Mouse (Mus musculus): ENCODE results near the gene Setd3. TPM values are rescaled to one million over a fixed set of nuclear protein-coding genes. Genes with fewer than 3 reads are reported as not detected.

The Setd3 gene
- polyA plus RNA-seq, 1 experiment from 2014 or later = 83.3 TPM

- H3K4me3 ChIP-seq (ENCODE audit: low read depth, low read length) = no peak overlapping the region
- ATAC-seq (ENCODE audit: low FRiP score) (no peak), DNase-seq (ENCODE audit: low spot score, missing footprints) (no peak)
- 92% methylated on average over 5 of the region's 5 CpGs for WGBS
- no peaks in the 10 kb centered on the region for H3K4me1 ChIP-seq (ENCODE audit: control insufficient read depth, insufficient read depth, low read length)
- no peaks in the 10 kb centered on the region for H3K36me3 ChIP-seq (ENCODE audit: control insufficient read depth, insufficient read depth, low read length)
- H3K9me3 ChIP-seq (ENCODE audit: control insufficient read depth, low read length) = no peaks in the 10 kb centered on the region
- no peak overlapping the region for H3K9ac ChIP-seq (ENCODE audit: low read length)
- no peaks in the 10 kb centered on the region for H3K27me3 ChIP-seq (ENCODE audit: control insufficient read depth, insufficient read depth, low read length)
- H3K4me2 ChIP-seq = no peak overlapping the region
- no peak overlapping the region for H3K27ac ChIP-seq (ENCODE audit: low read depth, low read length)
These were observed 35.3 kb downstream of the Setd3 start for GRCm38 (mm10) chr12:108143624-108144498.

- Histone ChIP-seq H3K9ac (ENCODE audit: low read length) (no peak overlapping the region), H3K36me3 (ENCODE audit: control insufficient read depth, insufficient read depth, low read length) (peaks cover 2% of the 10 kb centered on the region; the same call in 1 of the 2 replicates), H3K4me1 (ENCODE audit: control insufficient read depth, insufficient read depth, low read length) (no peaks in the 10 kb centered on the region), H3K27ac (ENCODE audit: low read depth, low read length) (no peak overlapping the region), H3K9me3 (ENCODE audit: control insufficient read depth, low read length) (no peaks in the 10 kb centered on the region), H3K4me2 (no peak overlapping the region), H3K27me3 (ENCODE audit: control insufficient read depth, insufficient read depth, low read length) (no peaks in the 10 kb centered on the region), H3K4me3 (ENCODE audit: low read depth, low read length) (no peak overlapping the region)
- DNase-seq (ENCODE audit: low spot score, missing footprints) = no peak
- ATAC-seq (ENCODE audit: low FRiP score) = no peak
- 87% methylated on average over 6 of the region's 6 CpGs for WGBS
These were observed 43.4 kb downstream of the Setd3 start for GRCm38 (mm10) chr12:108135610-108136208.

- no peaks in the 10 kb centered on the region for H3K27me3 ChIP-seq (ENCODE audit: control insufficient read depth, insufficient read depth, low read length)
- no peaks in the 10 kb centered on the region for H3K4me1 ChIP-seq (ENCODE audit: control insufficient read depth, insufficient read depth, low read length)
- ATAC-seq (ENCODE audit: low FRiP score) (no peak), DNase-seq (ENCODE audit: low spot score, missing footprints) (no peak)
- 71% methylated on average over 2 of the region's 2 CpGs for WGBS
- H3K36me3 ChIP-seq (ENCODE audit: control insufficient read depth, insufficient read depth, low read length) = peaks cover 5% of the 10 kb centered on the region
- H3K9me3 ChIP-seq (ENCODE audit: control insufficient read depth, low read length) = no peaks in the 10 kb centered on the region
- H3K9ac ChIP-seq (ENCODE audit: low read length) = no peak overlapping the region
- no peak overlapping the region for H3K4me2 ChIP-seq
- no peak overlapping the region for H3K27ac ChIP-seq (ENCODE audit: low read depth, low read length)
- H3K4me3 ChIP-seq (ENCODE audit: low read depth, low read length) = no peak overlapping the region
These were observed 45.9 kb downstream of the Setd3 start for GRCm38 (mm10) chr12:108133181-108133580.

- H3K27me3 ChIP-seq (ENCODE audit: control insufficient read depth, insufficient read depth, low read length) = no peaks in the 10 kb centered on the region
- H3K4me2 ChIP-seq = no peak overlapping the region
- ATAC-seq (ENCODE audit: low FRiP score) (no peak), DNase-seq (ENCODE audit: low spot score, missing footprints) (no peak)
- no peaks in the 10 kb centered on the region for H3K4me1 ChIP-seq (ENCODE audit: control insufficient read depth, insufficient read depth, low read length)
- 91% methylated on average over 8 of the region's 8 CpGs for whole genome bisulfite sequencing
- H3K9ac ChIP-seq (ENCODE audit: low read length) = no peak overlapping the region
- H3K4me3 ChIP-seq (ENCODE audit: low read depth, low read length) = no peak overlapping the region
- H3K27ac ChIP-seq (ENCODE audit: low read depth, low read length) = no peak overlapping the region
- H3K9me3 ChIP-seq (ENCODE audit: control insufficient read depth, low read length) = no peaks in the 10 kb centered on the region
- H3K36me3 ChIP-seq (ENCODE audit: control insufficient read depth, insufficient read depth, low read length) = peaks cover 4% of the 10 kb centered on the region
These were observed 46.6 kb downstream of the Setd3 start for GRCm38 (mm10) chr12:108132450-108133070.

- H3K27me3 ChIP-seq (ENCODE audit: control insufficient read depth, insufficient read depth, low read length) = no peaks in the 10 kb centered on the region
- H3K4me2 ChIP-seq = no peak overlapping the region
- no peak overlapping the region for H3K9ac ChIP-seq (ENCODE audit: low read length)
- ATAC-seq (ENCODE audit: low FRiP score) (no peak), DNase-seq (ENCODE audit: low spot score, missing footprints) (peak; percentile 97)
- H3K4me3 ChIP-seq (ENCODE audit: low read depth, low read length) = no peak overlapping the region
- H3K9me3 ChIP-seq (ENCODE audit: control insufficient read depth, low read length) = no peaks in the 10 kb centered on the region
- no peak overlapping the region for H3K27ac ChIP-seq (ENCODE audit: low read depth, low read length)
- no peaks in the 10 kb centered on the region for H3K36me3 ChIP-seq (ENCODE audit: control insufficient read depth, insufficient read depth, low read length)
- peaks cover 8% of the 10 kb centered on the region; the same call in 1 of the 2 replicates for H3K4me1 ChIP-seq (ENCODE audit: control insufficient read depth, insufficient read depth, low read length)
- WGBS = 6% methylated on average over 2 of the region's 2 CpGs
These were observed 57.8 kb downstream of the Setd3 start for GRCm38 (mm10) chr12:108121288-108121687.

GRCm38 (mm10) chr12:108120434-108120833, 58.7 kb downstream of the Setd3 start:
- DNase-seq (ENCODE audit: low spot score, missing footprints) = no peak
- Histone ChIP-seq H3K27ac (ENCODE audit: low read depth, low read length) (no peak overlapping the region), H3K36me3 (ENCODE audit: control insufficient read depth, insufficient read depth, low read length) (no peaks in the 10 kb centered on the region), H3K4me1 (ENCODE audit: control insufficient read depth, insufficient read depth, low read length) (peaks cover 8% of the 10 kb centered on the region; the same call in 1 of the 2 replicates), H3K9me3 (ENCODE audit: control insufficient read depth, low read length) (no peaks in the 10 kb centered on the region), H3K4me3 (ENCODE audit: low read depth, low read length) (no peak overlapping the region), H3K27me3 (ENCODE audit: control insufficient read depth, insufficient read depth, low read length) (no peaks in the 10 kb centered on the region), H3K9ac (ENCODE audit: low read length) (no peak overlapping the region), H3K4me2 (no peak overlapping the region)
- no peak for ATAC-seq (ENCODE audit: low FRiP score)
- WGBS = 85% methylated on average over 6 of the region's 6 CpGs

- H3K27ac ChIP-seq (ENCODE audit: low read depth, low read length) = no peak overlapping the region
- H3K9ac ChIP-seq (ENCODE audit: low read length) = no peak overlapping the region
- no peaks in the 10 kb centered on the region for H3K36me3 ChIP-seq (ENCODE audit: control insufficient read depth, insufficient read depth, low read length)
- DNase-seq (ENCODE audit: low spot score, missing footprints) = no peak
- no peak overlapping the region for H3K4me3 ChIP-seq (ENCODE audit: low read depth, low read length)
- H3K4me1 ChIP-seq (ENCODE audit: control insufficient read depth, insufficient read depth, low read length) = peaks cover 8% of the 10 kb centered on the region; the same call in 1 of the 2 replicates
- H3K27me3 ChIP-seq (ENCODE audit: control insufficient read depth, insufficient read depth, low read length) = no peaks in the 10 kb centered on the region
- H3K4me2 ChIP-seq = no peak overlapping the region
- no peaks in the 10 kb centered on the region for H3K9me3 ChIP-seq (ENCODE audit: control insufficient read depth, low read length)
- 86% methylated on average over 9 of the region's 9 CpGs for WGBS
- ATAC-seq (ENCODE audit: low FRiP score) = no peak
These were observed 59.2 kb downstream of the Setd3 start for GRCm38 (mm10) chr12:108119930-108120329.

GRCm38 (mm10) chr12:108118902-108119531, 60.1 kb downstream of the Setd3 start:
- peak; percentile 69; the same call in 1 of the 2 replicates for ATAC-seq (ENCODE audit: low FRiP score)
- H3K9ac ChIP-seq (ENCODE audit: low read length) = peak overlapping the region; percentile 25; the same call in 1 of the 2 replicates
- 51% methylated on average over 19 of the region's 19 CpGs for WGBS
- H3K4me3 ChIP-seq (ENCODE audit: low read depth, low read length) = no peak overlapping the region
- no peaks in the 10 kb centered on the region for H3K9me3 ChIP-seq (ENCODE audit: control insufficient read depth, low read length)
- peaks cover 8% of the 10 kb centered on the region; the same call in 1 of the 2 replicates for H3K4me1 ChIP-seq (ENCODE audit: control insufficient read depth, insufficient read depth, low read length)
- H3K27ac ChIP-seq (ENCODE audit: low read depth, low read length) = 0 out of 2 replicates have a peak overlapping the region, but pooled peaks have one; percentile 20
- no peaks in the 10 kb centered on the region for H3K27me3 ChIP-seq (ENCODE audit: control insufficient read depth, insufficient read depth, low read length)
- H3K36me3 ChIP-seq (ENCODE audit: control insufficient read depth, insufficient read depth, low read length) = no peaks in the 10 kb centered on the region
- peak; percentile 89 for DNase-seq (ENCODE audit: low spot score, missing footprints)
- H3K4me2 ChIP-seq = peak overlapping the region; percentile 3; the same call in 1 of the 2 replicates

All from midbrain, embryonic 11.5 days (tissue).